Mouse (Mus musculus) CH12.LX (cell line): ENCODE results near the gene Mgarp.

Experiments
- CHD2 ChIP-seq: IDR thresholded peaks from 2 replicates; pipeline ENCODE4 v1.6.1; 2011; ENCODE audit warnings: low read length, improper control_type of control experiment
- CTCF ChIP-seq, 2 experiments: IDR thresholded peaks in 1 of 2; conservative IDR thresholded peaks in 1 of 2; 2 replicates each; pipeline ENCODE4 v1.5.1; 2011 to 2012; ENCODE audit warnings: low read depth in 2 of 2, low read length in 2 of 2, improper control_type of control experiment in 1 of 2, inconsistent platforms in 1 of 2, mild to moderate bottlenecking in 1 of 2, moderate library complexity in 1 of 2
- KAT2A ChIP-seq: IDR thresholded peaks from 2 replicates; pipeline ENCODE4 v1.6.1; 2012; ENCODE audit warnings: low read length, improper control_type of control experiment, inconsistent platforms; ENCODE audit not compliant: insufficient replicate concordance

GRCm38 (mm10) chr3:51421921-51422320 is 25.4 kb upstream of the Mgarp start:
- TF ChIP-seq CTCF (conservative IDR thresholded peaks at IDR 0.05 in 1 of 2, IDR thresholded peaks at IDR 0.05 in 1 of 2; ENCODE audit: low read depth in 2 of 2, low read length in 2 of 2) (no peak), CHD2 (no peak), KAT2A (no peak)
